Mouse (Mus musculus) forebrain, embryonic 16.5 days (tissue): ENCODE results near the gene Hivep3. TPM values are rescaled to one million over a fixed set of nuclear protein-coding genes. Genes with fewer than 3 reads are reported as not detected.
A peak's percentile ranks its signal among the peaks of the same experiment; 100 is the strongest.

Source experiments
- ATAC-seq: fragments of 200-750 bp; cut with Nextera tagmentation; 2 replicates; pipeline ENCODE4 v1.8.0; 2017; ENCODE audit warnings: mild to moderate bottlenecking, moderate library complexity
- H3K27ac ChIP-seq: fragments of 300-500 bp; sonication (generic); 2 replicates; pipeline ENCODE4 v1.5.1; 2014; ENCODE audit warnings: low read length, control low read depth
- H3K27me3 ChIP-seq: fragments of 300-500 bp; sonication (generic); replicated peaks from 2 replicates; pipeline ENCODE4 v1.6.1; 2014; ENCODE audit warnings: low read length; ENCODE audit not compliant: control insufficient read depth, insufficient read depth
- H3K36me3 ChIP-seq: fragments of 300-500 bp; sonication (generic); 2 replicates; pipeline ENCODE4 v1.6.1; 2014; ENCODE audit not compliant: control insufficient read depth, insufficient read depth
- H3K4me1 ChIP-seq: fragments of 300-500 bp; sonication (generic); replicated peaks from 2 replicates; pipeline ENCODE4 v1.6.1; 2014; ENCODE audit warnings: low read length; ENCODE audit not compliant: control insufficient read depth, insufficient read depth
- H3K4me2 ChIP-seq: fragments of 300-500 bp; sonication (generic); 2 replicates; pipeline ENCODE4 v1.6.1; 2014; ENCODE audit warnings: mild to moderate bottlenecking, low read length, control low read depth
- H3K4me3 ChIP-seq: fragments of 300-500 bp; sonication (generic); replicated peaks from 2 replicates; pipeline ENCODE4 v1.5.1; 2014; ENCODE audit warnings: mild to moderate bottlenecking, low read length, control low read depth
- H3K9ac ChIP-seq: fragments of 300-500 bp; sonication (generic); replicated peaks from 2 replicates; pipeline ENCODE4 v1.6.1; 2014; ENCODE audit warnings: low read depth, low read length, control low read depth
- H3K9me3 ChIP-seq: fragments of 300-500 bp; sonication (generic); 2 replicates; pipeline ENCODE4 v1.6.1; 2016; ENCODE audit warnings: low read length; ENCODE audit not compliant: control insufficient read depth
- WGBS: fragments of 180-500 bp; shearing (Covaris S2); extraction: QIAGEN DNeasy Blood & Tissue Kit; methylation state at CpG from one replicate; pipeline ENCODE4 v1.1.7; 2014; 5-methylcytosine and 5-hydroxymethylcytosine counted together
- polyA plus RNA-seq: library from polyadenylated mRNA; unstranded; fragments of >200 nt; fragmentation: Nextera tagmentation; extraction: Ambion mirVana; gene quantifications from 2 replicates; pipeline ENCODE4 v1.2.1, GENCODE M21; 2015

Hivep3 gene
- polyA plus RNA-seq, 1 experiment from 2014 or later: 26.4 TPM

- Histone ChIP-seq H3K27ac (no peak overlapping the region), H3K9me3 (no peaks in the 10 kb centered on the region), H3K4me3 (no peak overlapping the region), H3K9ac (no peak overlapping the region), H3K36me3 (no peaks in the 10 kb centered on the region), H3K27me3 (no peaks in the 10 kb centered on the region), H3K4me2 (no peak overlapping the region), H3K4me1 (peaks cover 18% of the 10 kb centered on the region)
- ATAC-seq: no peak
- 94% methylated on average over 10 of the region's 10 CpGs for WGBS
Observed at GRCm38 (mm10) chr4:119871861-119872582, 138.4 kb downstream of the Hivep3 start.

- 0 out of 2 replicates have a peak overlapping the region, but pooled peaks have one; percentile 2 for H3K27ac ChIP-seq
- ATAC-seq: peak; percentile 47; the same call in 1 of the 2 replicates
- no peaks in the 10 kb centered on the region for H3K27me3 ChIP-seq
- no peak overlapping the region for H3K9ac ChIP-seq
- H3K36me3 ChIP-seq: no peaks in the 10 kb centered on the region
- 58% methylated on average over 6 of the region's 6 CpGs for WGBS
- H3K4me2 ChIP-seq: no peak overlapping the region
- H3K4me1 ChIP-seq: peaks cover 20% of the 10 kb centered on the region
- H3K9me3 ChIP-seq: no peaks in the 10 kb centered on the region
- H3K4me3 ChIP-seq: no peak overlapping the region
Observed at GRCm38 (mm10) chr4:119873935-119874334, 140.4 kb downstream of the Hivep3 start.

- Histone ChIP-seq H3K9ac (no peak overlapping the region), H3K9me3 (no peaks in the 10 kb centered on the region), H3K4me2 (no peak overlapping the region), H3K4me1 (peaks cover 20% of the 10 kb centered on the region), H3K4me3 (no peak overlapping the region), H3K27ac (peak overlapping the region; percentile 64), H3K27me3 (no peaks in the 10 kb centered on the region), H3K36me3 (no peaks in the 10 kb centered on the region)
- 98% methylated on average over 2 of the region's 2 CpGs for WGBS
- ATAC-seq: no peak
Observed at GRCm38 (mm10) chr4:119875592-119875991, 142.0 kb downstream of the Hivep3 start.

GRCm38 (mm10) chr4:119876535-119877160 is 143.1 kb downstream of the Hivep3 start:
- no peak overlapping the region for H3K4me3 ChIP-seq
- H3K9me3 ChIP-seq: no peaks in the 10 kb centered on the region
- no peak overlapping the region for H3K4me2 ChIP-seq
- H3K4me1 ChIP-seq: peaks cover 20% of the 10 kb centered on the region
- WGBS: 32% methylated on average over 8 of the region's 8 CpGs
- no peak overlapping the region for H3K9ac ChIP-seq
- H3K27ac ChIP-seq: peak overlapping the region; percentile 55
- H3K27me3 ChIP-seq: no peaks in the 10 kb centered on the region
- peak; percentile 72 for ATAC-seq
- H3K36me3 ChIP-seq: no peaks in the 10 kb centered on the region

- 85% methylated on average over 5 of the region's 5 CpGs for WGBS
- H3K4me3 ChIP-seq: no peak overlapping the region
- no peak overlapping the region for H3K4me2 ChIP-seq
- H3K36me3 ChIP-seq: no peaks in the 10 kb centered on the region
- ATAC-seq: no peak
- no peak overlapping the region for H3K27ac ChIP-seq
- H3K27me3 ChIP-seq: no peaks in the 10 kb centered on the region
- H3K4me1 ChIP-seq: peaks cover 20% of the 10 kb centered on the region
- no peaks in the 10 kb centered on the region for H3K9me3 ChIP-seq
- H3K9ac ChIP-seq: no peak overlapping the region
Observed at GRCm38 (mm10) chr4:119878218-119878617, 144.6 kb downstream of the Hivep3 start.

- no peaks in the 10 kb centered on the region for H3K9me3 ChIP-seq
- no peak overlapping the region for H3K27ac ChIP-seq
- no peaks in the 10 kb centered on the region for H3K27me3 ChIP-seq
- 69% methylated on average over 5 of the region's 5 CpGs for WGBS
- no peak for ATAC-seq
- H3K4me1 ChIP-seq: peaks cover 17% of the 10 kb centered on the region
- H3K9ac ChIP-seq: no peak overlapping the region
- no peaks in the 10 kb centered on the region for H3K36me3 ChIP-seq
- no peak overlapping the region for H3K4me2 ChIP-seq
- H3K4me3 ChIP-seq: no peak overlapping the region
Observed at GRCm38 (mm10) chr4:119879671-119880070, 146.1 kb downstream of the Hivep3 start.

- Histone ChIP-seq H3K4me2 (no peak overlapping the region), H3K9ac (no peak overlapping the region), H3K36me3 (no peaks in the 10 kb centered on the region), H3K9me3 (no peaks in the 10 kb centered on the region), H3K4me1 (peaks cover 17% of the 10 kb centered on the region), H3K27ac (no peak overlapping the region), H3K4me3 (no peak overlapping the region), H3K27me3 (no peaks in the 10 kb centered on the region)
- ATAC-seq: no peak
- 80% methylated on average over 7 of the region's 7 CpGs for WGBS
Observed at GRCm38 (mm10) chr4:119880270-119880669, 146.7 kb downstream of the Hivep3 start.

GRCm38 (mm10) chr4:119881292-119881691 is 147.7 kb downstream of the Hivep3 start:
- peaks cover 8% of the 10 kb centered on the region for H3K4me1 ChIP-seq
- H3K27ac ChIP-seq: no peak overlapping the region
- 75% methylated on average over 4 of the region's 4 CpGs for whole genome bisulfite sequencing
- ATAC-seq: no peak
- no peak overlapping the region for H3K9ac ChIP-seq
- H3K36me3 ChIP-seq: no peaks in the 10 kb centered on the region
- H3K9me3 ChIP-seq: no peaks in the 10 kb centered on the region
- no peak overlapping the region for H3K4me3 ChIP-seq
- no peaks in the 10 kb centered on the region for H3K27me3 ChIP-seq
- no peak overlapping the region for H3K4me2 ChIP-seq

- H3K27me3 ChIP-seq: no peaks in the 10 kb centered on the region
- no peak overlapping the region for H3K4me3 ChIP-seq
- no peaks in the 10 kb centered on the region for H3K9me3 ChIP-seq
- H3K36me3 ChIP-seq: no peaks in the 10 kb centered on the region
- H3K27ac ChIP-seq: no peak overlapping the region
- H3K4me1 ChIP-seq: no peaks in the 10 kb centered on the region
- no peak for ATAC-seq
- H3K4me2 ChIP-seq: no peak overlapping the region
- no peak overlapping the region for H3K9ac ChIP-seq
- WGBS: 39% methylated on average over 4 of the region's 4 CpGs
Observed at GRCm38 (mm10) chr4:119882401-119882800, 148.8 kb downstream of the Hivep3 start.
